Mouse (Mus musculus) erythroblast, embryonic 14.5 days (primary cell): ENCODE measurements around the gene Aktip.

Source experiments
- GATA1 ChIP-seq: IDR thresholded peaks from 2 replicates; pipeline ENCODE4 v1.6.1; 2012; ENCODE audit warnings: low read length, inconsistent platforms, mixed read lengths
- TAL1 ChIP-seq: IDR thresholded peaks from 3 replicates; pipeline ENCODE4 v1.6.1; 2012; ENCODE audit warnings: low read length, inconsistent platforms, mixed read lengths

GRCm38 (mm10) chr8:91135308-91136181, 64.2 kb downstream of the Aktip start:
- TF ChIP-seq TAL1 (no peak), GATA1 (no peak)
